Mouse (Mus musculus): ENCODE data around the gene Ipo11.
A peak's percentile ranks its signal among the peaks of the same experiment; 100 is the strongest.
"Not testable (repeated sequence)": the region's sequence is repeated elsewhere in the genome, so short reads cannot be mapped to it uniquely, and the experiment has no call there.

Ipo11 gene

DNA sequence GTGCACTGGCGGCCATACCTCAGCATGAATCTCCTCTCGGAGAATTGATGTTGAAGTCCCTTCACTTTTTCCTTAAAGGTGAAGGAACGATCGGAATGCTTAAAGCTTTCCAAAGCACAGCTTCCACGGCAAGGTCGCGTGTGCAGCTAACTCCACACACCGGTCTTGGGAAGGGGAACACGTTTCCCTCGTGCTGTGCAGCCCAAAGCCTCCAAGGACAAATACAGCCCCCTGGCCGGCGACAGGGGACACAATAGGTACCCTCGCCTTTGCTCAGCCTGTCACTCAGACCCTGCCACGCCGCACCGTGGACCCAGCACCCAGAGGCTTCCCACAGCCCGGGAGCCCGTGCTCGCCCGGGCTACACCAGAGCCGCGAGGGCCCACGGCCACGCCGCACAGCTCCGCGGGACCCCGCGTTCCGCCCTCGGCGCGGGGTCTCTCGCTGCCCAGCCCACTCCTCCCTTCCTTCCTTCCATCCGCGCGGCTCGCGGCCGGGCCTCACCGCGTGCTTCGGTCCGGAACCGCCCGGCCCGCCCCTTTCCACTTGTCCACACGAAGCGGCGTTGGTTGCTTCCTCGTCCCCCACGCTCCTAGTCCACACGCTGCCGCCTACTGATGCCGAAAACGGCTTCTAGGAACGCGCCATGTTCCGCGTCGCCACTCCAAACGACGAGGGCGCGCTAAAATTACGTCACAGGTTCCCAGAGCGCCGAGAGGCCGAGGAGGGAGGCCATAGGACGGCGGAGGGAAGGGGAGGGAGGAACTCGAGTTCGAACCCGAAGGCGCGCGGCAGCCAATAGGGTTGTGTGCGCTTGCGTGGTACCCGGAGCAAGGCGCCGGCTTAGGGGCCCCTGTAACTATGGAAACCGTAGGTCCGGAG lies at the start of gene Ipo11:
TSS of gene Ipo11 (minus strand) at position 703 of the 882 bp plus-strand sequence.
- peak; percentile 78 to 86 for DNase-seq (ENCODE audit: low spot score in 2 of 2)

DNA sequence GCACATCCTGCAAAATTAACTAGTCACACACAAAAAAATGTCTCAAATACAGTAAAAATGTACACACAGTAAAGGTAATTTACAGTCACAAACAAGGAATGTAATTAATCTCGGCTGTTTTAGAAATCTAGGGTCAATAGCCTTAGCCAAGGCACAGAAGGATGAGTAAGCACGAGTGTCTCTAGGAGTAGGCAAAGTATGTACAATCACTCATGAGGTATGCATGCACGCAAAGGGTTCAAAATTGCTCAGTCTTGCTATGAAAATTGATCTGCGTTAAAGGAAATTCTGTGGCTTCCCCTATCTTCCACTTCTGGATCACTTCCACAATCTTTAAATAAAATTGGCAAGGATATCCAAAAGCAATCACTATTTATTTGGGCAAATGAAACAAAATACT lies 24.7 kb upstream of the Ipo11 start:
- DNase-seq (ENCODE audit: low spot score in 2 of 2) = no peak

DNA sequence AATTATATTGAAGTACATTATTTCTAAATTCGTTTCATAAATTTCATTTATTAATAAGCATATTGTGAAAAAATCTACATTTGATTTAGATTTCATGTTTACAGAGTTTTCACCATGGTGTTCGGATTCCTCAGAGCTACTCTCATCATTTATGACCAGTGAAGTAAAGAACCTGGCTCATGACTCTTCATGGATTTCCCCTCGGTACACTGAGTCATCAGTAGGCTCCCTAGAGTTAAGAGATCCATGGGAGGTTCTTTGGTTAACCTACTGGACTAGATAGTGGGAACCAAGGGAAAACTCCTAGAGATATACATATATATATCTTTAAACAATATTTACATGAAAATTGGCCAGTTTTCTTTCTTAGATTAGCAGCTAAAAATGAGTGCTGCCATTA lies 23.8 kb upstream of the Ipo11 start:
- no peak for DNase-seq (ENCODE audit: low spot score in 2 of 2)

DNA sequence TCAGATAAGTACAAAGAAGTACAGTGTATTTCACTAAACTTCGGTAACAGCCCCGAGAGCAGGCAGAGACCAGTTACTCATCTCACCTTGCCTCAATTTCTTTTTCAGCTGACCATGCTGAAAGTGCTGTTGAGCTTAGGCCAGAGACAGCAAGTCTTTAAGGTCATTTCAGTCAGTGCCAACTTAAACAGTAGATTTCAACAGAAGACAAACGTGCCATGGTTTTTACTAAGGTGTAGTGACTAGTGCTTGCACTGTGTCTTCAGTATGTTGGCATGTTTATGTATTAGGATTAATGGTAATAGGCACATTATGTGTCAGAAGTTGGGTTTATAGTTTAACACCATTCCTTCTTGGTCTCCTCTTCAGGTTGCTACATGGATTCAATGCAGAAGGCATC lies 21.5 kb upstream of the Ipo11 start:
- DNase-seq (ENCODE audit: low spot score in 2 of 2) = no peak

DNA sequence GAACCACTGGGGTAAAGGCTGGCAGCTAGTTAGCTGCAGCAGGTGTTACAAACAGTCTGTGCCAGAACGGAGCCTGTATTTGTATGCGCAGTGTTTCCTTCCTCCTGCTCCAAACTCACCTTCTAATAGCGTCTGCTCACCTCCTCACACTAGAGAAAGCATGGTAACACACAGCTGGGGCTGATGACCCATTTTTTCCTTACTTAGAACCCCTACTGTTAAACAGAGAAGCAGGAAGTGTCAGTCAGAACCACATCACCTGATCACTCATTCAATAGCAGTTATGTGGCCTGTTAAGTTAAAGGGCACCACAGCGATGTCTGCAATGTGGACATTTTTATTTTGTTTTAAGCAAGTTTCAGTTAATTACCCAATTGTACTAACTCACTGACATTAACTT lies 20.8 kb upstream of the Ipo11 start:
- DNase-seq (ENCODE audit: low spot score in 2 of 2) = no peak

DNA sequence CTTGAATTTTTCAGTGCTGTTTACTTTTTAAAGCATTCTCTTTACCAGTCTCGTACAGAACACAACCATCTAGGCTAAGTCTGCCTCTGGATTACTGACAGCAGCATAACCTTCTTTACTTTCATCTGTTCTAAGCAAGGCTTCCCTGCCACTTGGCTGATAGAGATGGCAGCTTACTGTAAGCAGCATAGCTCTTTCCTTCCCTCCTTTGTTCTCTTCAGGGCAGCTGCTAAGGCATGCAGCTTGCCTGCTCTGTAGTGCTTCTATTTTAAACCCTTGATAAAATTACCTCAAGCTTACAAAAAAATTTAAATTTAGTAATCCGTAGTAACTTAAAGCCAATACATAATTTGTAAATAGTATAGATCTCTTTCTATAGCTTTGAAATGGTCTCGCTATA lies 18.1 kb upstream of the Ipo11 start:
- DNase-seq (ENCODE audit: low spot score in 2 of 2) = no peak

- DNase-seq (ENCODE audit: low spot score in 2 of 2) = no peak
Observed at GRCm38 (mm10) chr13:106947583-106947982, 10.8 kb upstream of the Ipo11 start.

- DNase-seq (ENCODE audit: low spot score in 2 of 2) = peak; percentile 91 to 95
Observed at GRCm38 (mm10) chr13:106946594-106947540, 10.1 kb upstream of the Ipo11 start, which contains the start of gene Dimt1. Dimt1 (plus strand) TSS chr13:106947127.

- DNase-seq (ENCODE audit: low spot score in 2 of 2) = no peak
Observed at GRCm38 (mm10) chr13:106945518-106945917, 8.8 kb upstream of the Ipo11 start.

- no peak for DNase-seq (ENCODE audit: low spot score in 2 of 2)
Observed at GRCm38 (mm10) chr13:106942721-106943120, 6.0 kb upstream of the Ipo11 start.

DNA sequence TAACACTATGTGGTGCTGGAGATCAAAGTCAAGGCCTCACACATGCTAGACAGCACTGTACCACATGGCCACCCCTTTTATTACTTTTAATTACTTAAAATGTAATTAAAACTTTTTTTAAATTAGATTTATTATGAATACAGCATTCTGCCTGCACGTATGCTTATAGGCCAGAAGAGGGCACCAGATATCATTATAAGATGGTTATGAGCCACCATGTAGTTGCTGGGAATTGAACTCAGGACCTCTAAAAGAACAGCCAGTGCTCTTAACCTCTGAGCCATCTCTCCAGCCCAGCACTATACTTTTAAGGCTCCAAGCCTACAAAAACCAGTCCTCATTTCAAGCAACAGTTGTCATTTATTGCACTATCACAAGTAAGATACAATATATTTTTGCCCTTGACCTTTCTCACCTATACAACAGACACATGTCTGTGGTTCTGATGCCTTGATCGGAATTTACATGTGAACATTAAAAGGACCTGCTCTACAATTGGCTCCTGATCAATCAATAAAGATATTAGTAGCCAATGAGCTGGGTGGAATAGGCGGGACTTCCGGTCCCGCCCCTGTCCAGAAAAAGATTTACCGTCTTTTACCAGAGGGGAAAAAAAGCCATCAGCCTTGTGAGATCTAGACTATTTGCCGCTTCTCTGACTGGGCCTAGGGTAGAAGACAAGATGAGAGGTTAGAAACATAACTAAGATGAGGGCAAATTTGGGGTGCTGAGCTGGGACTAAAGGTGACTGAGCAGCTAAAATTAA lies 4.6 kb upstream of the Ipo11 start:
- no peak for DNase-seq (ENCODE audit: low spot score in 2 of 2)

- no peak for DNase-seq (ENCODE audit: low spot score in 2 of 2)
Observed at GRCm38 (mm10) chr13:106937138-106937472, 347 bp upstream of the Ipo11 start.

DNA sequence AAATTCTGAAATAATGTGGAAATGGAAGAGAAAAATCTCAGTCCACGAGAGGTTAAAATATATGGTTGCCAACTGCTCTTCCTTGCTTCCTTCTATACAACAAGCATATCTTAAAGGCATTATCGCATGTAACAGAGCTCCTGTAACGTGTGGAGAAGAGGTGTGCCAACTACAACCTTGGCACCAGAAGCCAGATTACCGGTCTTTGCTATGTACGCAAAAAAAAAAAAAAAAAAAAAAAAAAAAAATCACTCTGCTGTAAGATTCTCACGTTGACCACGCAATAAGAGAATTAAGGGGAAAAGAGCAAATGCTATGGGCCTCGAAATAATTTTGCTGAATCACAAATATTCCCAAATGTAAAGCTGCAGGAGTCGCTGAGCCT lies 895 bp downstream of the Ipo11 start:
- DNase-seq (ENCODE audit: low spot score in 2 of 2) = no peak

DNA sequence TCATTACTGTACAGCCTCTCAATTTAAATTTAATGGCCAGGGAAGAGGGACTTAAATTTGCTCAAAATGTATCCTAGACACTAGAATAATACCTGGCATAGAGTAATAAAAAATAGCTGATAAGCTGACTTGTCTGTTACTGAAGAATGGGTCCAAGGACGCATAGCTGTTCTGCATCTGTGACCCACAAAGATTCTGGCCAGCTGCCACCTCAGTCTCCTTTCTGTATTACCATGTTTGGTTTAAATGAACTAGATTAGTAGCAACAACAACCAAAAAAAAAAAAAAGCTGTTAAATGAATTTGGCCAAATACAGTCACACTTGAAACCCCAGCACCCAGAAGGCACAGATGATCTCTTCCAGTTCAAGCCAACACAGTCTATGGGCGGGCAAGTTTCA lies 7.6 kb downstream of the Ipo11 start:
- DNase-seq (ENCODE audit: low spot score in 2 of 2) = no peak

- no peak for DNase-seq (ENCODE audit: low spot score in 2 of 2)
Observed at GRCm38 (mm10) chr13:106928296-106928695, 8.5 kb downstream of the Ipo11 start.

GRCm38 (mm10) chr13:106925921-106926320 lies 10.8 kb downstream of the Ipo11 start:
- DNase-seq (ENCODE audit: low spot score in 2 of 2) = not testable (repeated sequence)

DNA sequence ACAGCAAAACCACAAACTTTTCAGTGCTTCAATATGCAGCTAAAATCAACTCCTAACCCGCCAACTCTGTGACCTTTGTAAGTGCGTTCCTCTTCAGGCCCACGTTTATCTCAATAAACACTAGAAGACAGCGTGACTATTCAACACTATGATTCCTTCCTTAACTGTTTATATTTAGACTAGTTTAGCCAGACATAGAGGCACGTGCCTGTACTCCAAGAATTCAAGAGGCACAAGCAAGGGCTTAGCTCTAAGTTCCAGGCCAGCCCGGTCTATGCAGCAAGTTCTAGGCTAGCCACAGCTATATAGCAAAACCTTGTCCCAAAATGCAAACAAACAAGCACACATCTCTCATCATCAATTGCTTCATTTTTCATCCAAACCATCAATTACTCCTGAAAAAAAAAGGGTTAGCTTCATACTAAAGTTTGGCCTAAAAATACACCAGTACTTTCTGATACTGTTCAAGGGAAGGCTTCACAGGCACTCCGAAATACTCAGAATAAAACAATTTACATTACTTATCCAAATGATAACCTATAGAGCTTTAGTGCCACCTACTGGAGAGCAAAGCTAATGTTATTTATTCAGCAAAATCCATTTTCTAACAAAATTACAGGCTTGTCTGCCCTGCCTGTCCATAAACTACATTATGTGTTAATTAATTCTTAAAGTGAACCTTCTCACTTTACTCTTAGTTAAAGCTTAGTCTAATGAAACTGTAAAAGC lies 18.3 kb downstream of the Ipo11 start:
- no peak for DNase-seq (ENCODE audit: low spot score in 2 of 2)

DNA sequence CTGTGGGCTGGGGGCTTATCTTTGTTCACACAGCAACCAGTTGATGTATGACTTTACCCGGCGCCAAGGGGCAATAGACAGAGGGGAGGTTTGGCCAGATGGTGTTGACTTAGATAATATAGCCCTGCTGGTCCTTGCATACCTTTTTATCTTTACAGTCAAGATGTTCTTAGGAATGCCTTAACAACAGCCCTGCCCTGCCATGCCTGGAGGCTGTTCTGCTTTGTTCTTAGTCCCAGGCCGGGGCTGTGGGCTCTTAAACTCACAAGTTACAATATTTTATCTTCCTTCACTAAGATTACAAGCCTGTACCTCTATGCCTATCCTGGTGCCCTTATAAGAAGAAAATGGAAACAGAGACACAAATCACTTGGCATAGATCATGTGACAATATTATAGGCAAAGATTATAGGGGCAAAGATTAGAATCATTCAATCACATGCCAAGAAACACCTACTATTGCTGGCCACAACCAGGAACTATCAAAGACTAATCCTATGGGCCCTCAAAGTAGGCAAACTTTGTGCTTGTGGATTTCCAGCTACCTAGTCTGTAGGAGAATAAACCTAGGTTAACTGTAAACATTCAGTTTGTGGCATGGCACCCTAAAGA lies 23.5 kb downstream of the Ipo11 start:
- no peak for DNase-seq (ENCODE audit: low spot score in 2 of 2)

DNA sequence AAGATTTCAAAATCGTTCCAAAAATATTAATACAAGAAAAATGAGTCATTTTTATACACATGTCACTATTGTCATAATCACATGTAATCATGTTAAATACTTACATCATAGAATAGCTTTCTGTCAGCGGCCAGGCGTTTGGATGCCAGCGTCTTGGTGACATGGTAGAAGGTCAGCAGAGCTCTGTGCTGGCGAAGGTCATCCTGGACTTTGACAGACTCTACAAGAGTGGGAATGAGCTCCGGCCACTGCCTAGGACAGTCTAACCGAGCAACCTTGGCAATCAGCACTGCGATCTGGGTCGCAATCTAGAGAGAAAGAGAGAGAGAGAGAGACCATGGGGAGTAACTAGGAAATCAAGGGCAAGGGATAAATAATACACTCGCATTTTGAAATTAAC lies 26.7 kb downstream of the Ipo11 start:
- no peak for DNase-seq (ENCODE audit: low spot score in 2 of 2)

GRCm38 (mm10) chr13:106907273-106907672 lies 29.5 kb downstream of the Ipo11 start:
- DNase-seq (ENCODE audit: low spot score in 2 of 2) = no peak

DNA sequence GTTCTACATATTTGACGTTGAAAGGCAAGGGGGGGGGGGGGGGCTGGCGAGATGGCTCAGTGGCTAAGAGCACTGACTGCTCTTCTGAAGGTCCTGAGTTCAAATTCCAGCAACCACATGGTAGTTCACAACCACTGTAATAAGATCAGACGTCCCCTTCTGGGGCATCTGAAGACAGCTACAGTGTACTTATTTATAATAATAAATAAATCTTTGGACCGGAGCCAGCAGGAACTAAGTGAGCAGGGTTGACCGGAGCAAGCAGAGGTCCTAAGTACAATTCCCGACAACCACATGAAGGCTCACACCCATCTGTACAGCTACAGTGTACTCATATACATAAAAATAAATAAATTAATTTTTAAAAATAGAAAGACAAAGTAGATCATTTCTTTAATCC lies 31.6 kb downstream of the Ipo11 start:
- DNase-seq (ENCODE audit: low spot score in 2 of 2) = not testable (repeated sequence)

Measured in urinary bladder, postnatal 36 days (tissue).